Mouse (Mus musculus): ENCODE measurements around the gene Ugt1a6a. TPM values are rescaled to one million over a fixed set of nuclear protein-coding genes. Genes with fewer than 3 reads are reported as not detected.

The Ugt1a6a gene
- total RNA-seq, 2 experiments from 2014 or later, result 0.52 to 0.86 TPM

DNA sequence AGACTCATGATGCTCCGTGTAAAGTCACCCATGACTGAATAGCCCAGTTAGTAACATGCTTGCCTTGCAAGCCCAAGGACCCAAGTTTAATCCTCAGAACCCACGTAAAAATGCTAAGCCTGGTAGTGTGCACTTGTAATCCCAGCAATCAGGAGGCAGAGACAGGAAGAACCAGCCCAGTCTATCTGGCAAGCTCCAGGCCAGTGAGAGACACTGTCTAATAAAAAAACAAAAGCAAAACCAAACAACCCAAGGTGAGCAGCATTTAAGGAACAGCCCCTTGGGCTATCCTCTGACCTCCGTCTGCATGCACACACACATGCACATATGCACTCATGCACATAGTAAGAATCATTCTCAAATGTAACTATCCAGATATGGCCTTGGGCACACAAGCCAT is 95.0 kb downstream of the Ugt1a6a start:
- no peak for DNase-seq

DNA sequence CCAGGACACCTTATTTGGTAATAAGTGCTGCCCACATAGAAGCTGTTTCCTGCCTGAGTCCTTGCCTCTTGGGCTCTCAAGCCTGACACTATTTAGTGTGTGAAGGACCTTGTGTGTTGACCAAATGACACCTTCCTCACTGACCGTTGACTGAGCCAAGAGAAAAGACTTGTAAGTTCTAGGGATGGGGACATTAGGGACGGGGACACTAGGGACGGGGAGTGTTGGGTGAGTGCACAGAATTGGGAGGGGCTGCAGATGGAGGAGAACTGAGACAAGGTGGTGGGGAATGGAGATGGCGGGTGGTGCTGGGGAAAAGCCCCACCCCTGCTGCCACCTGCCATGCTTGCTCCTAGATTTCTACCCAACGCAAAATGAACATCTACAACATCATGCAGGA is 95.4 kb downstream of the Ugt1a6a start:
- DNase-seq, result no peak

DNA sequence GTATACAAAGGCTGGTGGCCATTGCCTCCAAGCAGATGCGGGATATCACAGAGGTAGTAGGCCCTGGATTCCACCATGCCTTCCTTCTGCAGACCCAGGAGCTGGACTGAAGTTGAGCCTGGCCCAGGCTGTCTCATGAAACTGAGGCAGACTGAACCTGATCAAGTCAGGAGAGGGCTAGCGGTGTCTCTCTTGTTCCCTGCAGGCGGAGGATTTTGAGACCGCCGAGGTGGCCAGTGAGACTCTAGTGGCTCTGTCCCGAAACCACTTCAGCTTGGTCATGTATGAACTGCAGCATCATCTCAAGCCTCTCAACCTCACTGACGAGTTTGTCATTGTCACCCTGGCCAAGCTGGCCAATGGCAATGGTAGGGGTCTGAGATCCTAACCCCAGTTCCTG is 95.8 kb downstream of the Ugt1a6a start:
- DNase-seq, result no peak

DNA sequence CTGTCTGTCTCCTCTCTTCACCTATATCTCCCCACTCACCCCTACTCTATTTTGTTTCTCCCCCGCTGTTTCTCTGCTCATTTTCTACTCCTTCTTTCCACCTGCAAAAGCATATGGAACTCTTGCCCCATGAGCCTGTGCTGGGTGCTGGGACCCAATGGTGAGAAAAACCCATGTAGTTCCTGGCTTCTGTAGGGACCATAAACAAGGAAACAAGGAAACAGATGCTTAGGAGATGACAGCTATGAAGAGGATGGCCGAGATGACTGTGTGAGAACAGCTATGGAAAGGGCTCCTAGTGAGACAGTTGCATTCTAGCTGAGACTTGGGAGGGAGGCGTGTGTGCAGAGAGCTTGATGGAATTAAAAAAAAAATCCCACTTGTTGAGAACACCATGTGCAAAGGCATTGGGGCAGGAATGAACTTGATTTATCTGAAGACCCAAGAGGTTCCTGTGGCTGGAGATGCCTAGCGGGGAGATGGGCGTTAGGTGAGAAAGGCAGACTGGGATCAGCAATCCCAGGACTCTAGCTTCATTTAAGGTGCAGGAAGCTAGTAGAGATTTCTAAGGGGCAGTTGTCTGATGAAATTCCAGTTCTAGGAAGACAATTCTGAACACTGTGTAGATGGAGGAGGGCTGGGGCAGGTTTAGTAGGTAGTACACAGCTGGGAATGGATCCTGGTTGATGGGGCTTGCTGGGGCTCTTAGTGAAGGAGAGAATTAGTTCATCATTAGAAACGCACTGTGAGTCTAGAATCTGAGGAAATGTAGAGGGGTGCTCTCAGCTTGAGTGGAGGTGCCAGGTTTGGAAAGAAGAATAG is 96.6 kb downstream of the Ugt1a6a start:
- DNase-seq, result no peak

DNA sequence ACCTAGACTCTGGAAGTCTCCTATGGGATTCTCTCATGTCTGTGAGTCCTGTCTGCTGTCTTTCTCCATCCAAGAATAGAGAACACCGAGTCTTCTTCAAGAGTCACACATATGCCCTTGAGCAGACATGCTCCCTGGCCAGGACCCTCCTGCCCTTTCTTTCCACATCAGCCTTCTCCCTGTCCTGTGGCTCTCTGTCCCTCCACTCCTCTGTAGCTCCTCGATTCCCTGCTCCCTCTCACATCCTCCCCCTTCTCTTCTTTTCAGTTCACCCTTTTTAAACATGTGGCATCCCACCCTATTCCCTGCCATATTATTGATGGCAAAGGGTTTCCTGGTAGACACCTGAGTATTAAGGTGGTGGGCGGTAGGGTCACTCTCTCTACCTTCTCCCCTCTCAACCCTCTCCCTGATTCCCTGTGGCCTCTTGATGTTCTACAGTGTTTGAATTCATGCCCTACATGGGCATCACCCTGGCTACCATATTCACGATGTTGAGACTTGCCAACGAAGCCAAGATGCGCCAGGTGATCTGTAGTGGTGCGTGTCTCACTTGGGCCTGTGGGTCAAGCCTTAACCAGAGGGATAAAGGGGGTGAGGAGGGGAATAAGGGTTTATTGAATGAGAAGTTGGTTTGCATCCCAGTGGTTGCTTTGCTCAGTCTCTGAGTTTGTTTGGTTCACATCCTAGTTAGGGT is 97.3 kb downstream of the Ugt1a6a start:
- DNase-seq, result no peak

DNA sequence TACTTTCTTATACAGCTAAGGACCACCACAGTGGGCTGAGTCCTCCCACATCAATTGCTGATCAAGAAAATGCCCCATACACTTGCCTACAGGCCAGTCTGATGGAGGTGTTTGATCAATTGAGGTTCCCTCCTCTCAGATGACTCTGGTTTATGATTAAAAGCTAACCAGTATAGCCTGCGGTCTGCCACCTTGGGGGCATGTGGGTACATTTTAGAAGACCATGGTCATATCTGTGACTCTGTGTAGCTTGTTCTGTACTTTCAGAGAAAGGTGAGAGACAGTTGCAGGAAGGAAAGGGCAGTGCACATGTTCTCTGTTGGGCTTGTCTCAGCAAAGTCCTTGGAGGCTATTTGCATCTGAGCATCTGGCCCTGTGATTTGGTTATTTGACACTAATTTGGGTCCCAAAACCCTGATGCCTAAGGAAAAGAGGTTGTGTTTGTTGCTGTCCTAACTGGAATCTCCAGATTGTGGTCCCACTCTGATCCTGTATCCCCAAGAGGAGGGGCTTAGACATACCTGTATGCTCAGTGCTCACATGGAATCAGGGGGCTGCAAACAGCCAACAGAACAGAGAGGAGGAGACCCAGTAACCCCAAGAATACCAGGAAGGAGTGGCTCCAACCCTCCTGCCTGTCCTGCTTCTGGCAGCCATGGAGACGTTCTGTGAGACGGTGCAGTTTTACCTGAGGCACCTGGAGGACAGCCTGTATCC is 98.2 kb downstream of the Ugt1a6a start:
- DNase-seq, result no peak

DNA sequence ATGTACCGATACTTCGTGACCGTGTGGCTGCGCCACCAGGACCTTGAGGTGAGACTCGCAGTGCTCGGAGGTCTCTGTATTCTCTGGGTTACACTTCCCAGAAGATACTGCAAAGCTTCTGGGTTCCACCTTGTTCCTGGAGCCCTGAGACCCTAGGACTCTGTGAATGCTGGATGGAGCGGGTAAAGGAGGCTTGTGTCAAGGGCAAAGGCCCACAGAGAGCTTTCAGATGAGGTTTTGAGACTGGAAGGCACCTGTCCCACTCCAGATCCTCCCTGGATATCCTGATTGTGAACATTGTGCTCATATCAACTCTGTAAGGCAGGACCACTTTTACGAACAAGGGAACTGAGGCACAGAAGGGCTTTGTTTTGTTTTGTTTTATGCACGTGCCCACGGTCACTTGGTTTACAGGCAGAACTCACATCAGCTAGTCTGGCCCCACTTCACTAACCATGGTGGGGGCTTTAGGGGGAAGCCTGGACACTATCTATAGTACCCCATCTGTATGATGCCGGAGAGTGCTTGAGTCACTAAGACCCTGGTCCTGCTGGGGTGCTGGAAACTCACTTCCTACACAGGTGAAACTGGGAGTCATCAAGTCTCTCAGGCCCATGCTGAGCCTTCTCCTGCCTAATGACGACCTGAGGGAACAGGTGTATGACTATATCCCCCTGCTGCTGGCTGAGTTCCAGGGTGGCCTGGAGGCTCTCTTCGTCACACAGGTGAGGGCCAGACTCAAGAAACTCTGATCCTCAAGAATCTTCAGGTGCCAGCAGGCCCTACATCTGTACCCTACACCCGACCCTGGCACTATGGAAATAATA is 99.0 kb downstream of the Ugt1a6a start:
- DNase-seq, result no peak

DNA sequence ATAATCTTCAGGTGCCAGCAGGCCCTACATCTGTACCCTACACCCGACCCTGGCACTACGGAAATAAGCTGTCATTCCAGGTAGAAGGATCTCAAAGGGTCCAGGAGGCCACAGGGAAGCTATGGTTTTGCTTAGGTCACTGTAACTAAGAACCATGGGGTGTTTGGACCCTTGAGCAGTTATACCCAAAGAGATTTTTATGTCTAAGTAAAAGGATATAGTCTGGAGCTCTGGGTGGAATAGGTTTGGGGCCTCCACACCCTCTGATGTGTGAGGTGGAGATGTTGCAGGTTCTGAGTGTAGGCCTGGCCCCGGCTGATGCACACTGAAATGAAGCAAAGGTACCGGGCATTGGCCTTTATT is 99.6 kb downstream of the Ugt1a6a start:
- no peak for DNase-seq

DNA sequence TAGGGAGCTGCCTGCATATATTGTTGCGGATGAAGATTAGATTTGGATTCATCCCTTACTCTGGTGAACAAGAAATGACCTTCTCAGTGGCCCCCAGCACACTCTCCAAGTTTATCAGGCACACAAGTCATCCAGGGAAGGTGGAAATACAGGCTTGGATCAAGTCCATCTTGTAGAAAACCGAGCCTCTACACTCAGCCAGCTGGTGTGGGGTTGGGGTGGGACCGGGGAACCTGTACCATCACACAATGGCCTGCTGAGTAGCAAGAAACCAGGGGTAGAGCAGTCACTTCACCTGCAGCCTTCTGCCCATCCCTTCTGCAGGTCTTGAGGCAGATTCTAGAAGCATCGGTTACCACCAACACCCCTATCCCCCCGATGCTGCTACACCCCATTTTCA is 100.0 kb downstream of the Ugt1a6a start:
- DNase-seq, result no peak

DNA sequence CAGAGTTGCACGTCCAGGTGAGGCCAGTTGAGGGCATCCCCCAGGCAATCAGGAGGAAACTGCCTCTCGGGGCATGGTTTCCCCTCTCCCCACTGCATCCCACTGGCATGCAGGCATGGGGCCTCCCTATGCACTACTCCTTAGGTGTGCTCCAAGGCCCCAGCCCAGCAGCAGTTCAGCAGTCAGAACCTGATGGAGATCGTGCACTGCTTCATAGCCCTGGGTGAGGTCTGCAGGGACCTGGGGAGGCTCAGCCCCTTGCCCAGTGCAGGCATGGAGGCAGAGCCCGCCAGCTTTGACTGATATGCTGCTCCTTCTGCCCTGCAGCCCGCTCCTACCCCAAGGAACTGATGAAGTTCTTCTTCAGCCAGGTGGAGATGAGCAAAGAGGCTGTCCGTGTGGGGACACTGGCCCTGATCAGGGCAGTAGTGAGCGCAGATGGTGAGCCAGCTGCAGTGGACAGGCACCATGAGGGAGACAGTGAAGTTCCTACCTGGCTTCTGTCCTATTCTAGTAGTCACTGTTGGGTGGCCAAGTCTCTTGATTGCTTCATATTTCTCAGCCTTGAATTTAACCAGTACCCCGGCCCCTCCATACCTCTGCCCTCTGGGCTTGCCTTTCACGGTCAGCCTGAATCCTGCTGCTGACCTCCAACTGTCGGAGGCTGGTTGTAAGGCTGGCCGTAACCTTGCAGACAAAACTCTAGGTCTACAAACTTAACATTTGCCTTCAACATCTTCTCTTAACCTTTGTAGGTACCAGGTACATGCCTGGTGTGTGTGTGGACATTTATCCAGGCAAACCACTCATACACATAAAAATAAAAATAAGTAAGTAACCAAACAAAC is 100.7 kb downstream of the Ugt1a6a start:
- DNase-seq, result peak in 1 of 2 experiments; percentile 2

DNA sequence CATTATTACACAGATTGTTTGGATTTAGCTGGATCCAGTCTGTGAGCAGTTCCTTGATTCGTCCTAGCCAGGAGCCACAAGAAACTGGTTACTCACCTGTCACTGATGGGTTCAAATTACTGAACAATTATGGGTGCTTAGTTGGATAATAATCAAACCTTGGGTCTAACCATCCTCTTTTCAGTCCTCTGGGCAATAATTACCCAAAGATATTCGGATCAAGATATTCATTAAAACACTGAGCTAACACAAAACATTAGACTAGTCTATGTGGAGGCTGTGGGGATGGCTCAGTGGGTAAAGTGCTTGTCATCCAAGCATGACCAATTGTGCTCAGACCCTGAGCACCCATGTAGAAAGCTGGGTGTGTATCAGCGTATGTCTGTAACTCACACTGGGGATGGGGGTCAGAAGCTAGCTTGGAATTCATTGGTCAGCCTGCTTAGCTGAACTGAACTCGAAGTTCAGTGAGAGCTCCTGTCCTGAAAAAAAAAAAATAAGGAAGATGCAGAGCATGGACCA is 101.3 kb downstream of the Ugt1a6a start:
- no peak for DNase-seq

DNA sequence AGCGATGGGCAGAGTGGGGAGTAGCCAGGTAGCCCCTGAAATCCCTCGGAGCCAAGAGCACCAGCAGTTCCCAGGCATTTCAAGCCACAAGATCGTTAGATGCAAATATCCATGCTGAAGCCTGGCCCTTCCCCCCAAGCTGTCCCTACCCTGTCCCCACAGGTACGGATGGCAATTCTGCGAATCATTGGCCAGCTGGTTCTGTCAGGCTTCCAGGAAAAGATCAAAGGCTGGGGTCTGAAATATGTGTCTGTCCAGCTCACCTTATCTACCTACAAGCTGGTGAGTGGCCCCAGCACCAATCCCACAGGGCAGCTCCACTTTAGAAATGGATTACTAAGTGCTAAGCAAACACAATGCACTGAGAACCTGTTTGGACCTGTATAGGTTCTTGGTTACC is 102.7 kb downstream of the Ugt1a6a start:
- no peak for DNase-seq

DNA sequence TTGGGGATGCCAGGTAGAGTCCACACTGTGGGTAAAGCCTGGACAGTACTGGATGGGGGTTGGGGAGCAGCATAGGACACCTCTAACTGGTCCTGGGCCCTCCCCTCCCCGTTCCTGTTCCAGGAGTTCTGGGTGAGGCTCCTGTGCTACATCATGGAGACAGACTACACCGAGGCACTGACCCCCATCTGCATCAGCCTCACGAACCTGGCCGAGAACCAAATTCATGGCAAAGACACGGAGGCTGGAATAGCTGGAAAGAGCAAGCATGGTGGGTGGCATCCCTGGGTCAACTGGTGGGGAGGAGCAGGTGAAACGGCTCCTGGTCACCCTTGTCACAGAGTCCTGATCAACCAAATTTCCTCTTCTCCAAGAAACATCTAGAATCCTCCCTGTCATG is 104.2 kb downstream of the Ugt1a6a start:
- no peak for DNase-seq

DNA sequence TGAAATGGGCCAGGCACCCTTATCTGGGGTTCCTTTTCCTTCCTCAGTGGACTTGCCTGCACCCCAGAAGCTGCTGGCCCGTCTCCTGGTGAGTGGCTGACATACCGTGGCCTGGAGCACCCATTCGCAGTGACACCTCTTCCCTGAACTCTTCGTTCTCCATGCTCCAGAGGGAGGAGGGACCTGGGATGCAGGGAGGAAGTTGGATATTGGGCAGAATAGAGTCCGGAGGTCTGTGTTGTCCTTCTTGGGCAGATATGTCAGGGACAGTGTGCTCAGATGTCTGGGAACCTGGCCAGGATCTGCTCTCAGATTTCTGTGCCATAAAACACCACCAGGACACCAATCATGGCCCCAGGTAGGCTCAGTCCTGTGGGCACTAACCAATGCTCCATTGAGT is 105.5 kb downstream of the Ugt1a6a start:
- no peak for DNase-seq

DNA sequence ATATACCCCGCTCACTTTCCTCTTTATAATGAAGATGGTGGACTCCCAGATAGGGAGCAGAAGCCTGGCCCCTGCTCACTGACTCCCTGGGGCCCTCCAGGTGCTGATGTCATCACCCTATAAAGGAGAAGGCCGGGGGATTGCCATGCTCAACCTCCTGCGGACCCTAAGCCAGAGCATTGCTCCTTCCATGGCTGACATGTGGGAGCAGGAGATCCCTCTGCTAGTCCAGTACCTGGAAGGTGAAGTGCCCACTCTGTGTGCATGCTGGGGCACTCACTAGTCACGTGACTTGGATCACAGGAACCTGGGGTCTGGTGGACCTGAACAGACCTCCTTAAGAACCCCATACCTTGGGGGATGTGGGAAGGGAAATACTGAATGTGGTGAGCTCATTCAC is 106.0 kb downstream of the Ugt1a6a start:
- DNase-seq, result no peak

DNA sequence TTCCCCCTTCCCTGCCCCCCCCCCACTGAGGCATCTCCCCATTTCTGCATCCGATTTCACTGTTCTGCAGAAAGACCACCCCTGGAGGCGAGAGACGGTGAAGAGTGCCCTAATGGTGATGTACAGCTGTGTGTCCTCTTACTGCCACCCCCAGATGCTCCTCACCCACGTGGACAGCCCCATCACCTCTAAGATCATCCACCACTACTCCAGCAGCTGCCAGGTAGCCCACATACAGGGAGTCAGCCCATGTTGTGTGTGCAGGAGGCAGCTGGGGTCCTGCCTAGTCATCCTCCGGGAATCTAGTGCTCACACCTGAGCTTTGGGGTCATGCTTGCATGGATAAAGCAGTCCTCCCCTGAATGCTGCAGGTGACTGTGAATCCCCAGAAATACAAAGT is 109.3 kb downstream of the Ugt1a6a start:
- DNase-seq, result no peak

DNA sequence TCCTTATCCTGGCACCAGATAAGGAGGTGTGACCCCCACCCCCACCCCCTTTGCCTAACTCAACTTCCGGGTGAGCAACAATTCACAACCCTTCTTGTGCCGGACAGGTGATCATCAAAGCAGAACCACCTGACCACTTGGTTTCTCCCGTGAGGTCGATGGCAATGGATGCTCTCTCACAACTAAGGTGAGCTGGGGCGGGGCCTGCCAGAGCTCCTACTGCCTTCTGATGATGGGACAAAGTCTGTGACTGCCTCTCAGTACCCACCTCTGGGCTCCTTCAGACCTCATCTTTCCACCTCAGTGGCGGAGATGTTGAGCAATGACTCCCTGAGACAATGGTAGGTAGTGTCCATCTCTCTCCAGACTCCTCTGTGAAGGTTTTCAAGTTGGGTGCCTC is 111.3 kb downstream of the Ugt1a6a start:
- no peak for DNase-seq

DNA sequence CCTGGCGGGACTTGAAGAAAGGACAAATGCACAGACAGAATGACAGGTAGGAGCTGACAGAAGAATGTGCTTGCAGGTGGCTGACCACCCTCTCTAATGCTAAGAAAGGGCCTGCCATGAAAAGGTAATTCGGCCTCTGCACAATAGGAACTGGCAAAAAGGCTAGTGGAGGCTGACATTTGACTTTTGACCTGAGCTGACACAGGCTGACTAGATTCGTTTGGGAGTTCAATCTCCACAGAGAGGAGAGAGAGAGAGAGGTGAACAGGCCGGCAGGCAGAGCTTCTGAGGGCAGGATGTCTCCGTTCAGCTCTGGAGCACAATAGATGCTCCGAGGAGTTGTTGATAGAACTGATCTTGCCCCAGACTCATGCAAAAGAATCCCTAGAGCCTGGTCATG is 111.8 kb downstream of the Ugt1a6a start:
- no peak for DNase-seq

DNA sequence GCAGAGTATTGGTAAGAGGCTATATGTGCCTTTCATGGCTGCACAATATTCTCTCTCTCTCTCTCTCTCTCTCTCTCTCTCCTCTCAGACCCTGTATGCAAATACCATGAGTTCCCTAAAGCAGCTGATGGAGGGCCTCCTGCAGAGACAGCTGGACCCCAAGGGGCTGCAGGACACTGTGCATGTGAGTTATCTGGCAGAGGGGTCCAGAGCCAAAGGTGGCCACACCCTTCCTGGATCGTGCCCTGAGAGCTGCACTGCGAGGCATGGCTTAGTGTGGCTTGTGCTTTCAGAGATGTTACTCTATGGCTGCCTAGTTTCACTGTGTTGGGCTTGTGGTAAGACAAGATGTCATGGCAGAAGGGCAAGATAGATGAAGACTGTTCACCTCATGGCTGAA is 113.1 kb downstream of the Ugt1a6a start:
- no peak for DNase-seq

DNA sequence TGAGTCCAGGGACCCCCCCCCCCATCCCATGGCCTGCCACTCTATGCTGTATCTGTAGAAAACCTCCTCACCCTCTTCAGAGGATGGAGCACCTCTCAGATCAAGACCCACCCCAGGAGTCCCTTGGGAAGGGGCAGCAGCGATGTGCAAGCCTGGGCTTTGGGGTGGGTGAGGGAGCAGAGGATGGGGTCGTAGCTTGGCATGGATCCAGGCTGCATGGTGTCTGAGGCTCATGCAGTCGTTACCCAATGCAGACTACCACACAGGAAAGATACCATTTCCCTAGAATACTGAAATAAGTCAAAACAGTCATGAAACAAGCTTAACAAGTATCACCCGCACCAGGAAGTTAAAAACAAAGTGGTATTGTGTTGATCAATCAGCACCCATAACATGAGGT is 114.0 kb downstream of the Ugt1a6a start:
- no peak for DNase-seq

DNA sequence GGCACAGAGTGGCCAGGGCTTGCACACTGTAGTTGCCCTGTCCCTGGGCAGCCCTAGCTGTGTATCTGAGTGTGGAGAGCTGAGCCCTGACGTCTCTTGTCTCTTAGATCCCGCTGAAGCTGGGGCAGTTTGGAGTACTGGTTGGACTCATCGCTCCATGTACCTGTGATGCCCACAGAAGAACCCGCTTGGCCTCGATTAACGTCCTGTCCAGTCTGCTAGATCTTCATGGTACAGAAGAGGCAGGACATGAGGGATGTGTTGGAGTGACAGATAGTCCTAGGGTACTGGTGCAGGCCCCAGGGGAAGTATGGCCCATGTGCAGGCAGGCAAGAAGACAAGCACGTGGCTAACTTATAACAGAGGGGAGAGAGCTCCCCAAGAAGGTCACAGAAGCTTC is 115.0 kb downstream of the Ugt1a6a start:
- no peak for DNase-seq

DNA sequence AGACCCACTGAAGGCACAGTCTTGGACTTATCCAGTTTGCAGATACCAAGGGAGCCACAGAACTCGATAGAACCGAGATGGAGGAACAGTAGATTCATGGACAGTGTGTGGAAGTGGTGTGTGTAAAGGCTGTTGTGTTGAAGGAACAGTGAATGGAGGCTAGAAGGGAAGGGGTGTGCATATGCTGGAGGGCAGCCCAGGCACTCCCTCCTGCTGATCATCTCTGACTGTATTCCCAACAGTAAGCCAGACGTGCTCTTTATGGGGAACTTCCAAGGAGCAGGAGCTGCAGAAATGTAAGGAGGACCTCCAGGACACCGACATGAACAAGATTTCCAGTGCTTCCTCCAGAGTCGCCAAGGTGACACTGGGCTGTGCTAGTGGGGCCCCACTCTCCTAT is 115.4 kb downstream of the Ugt1a6a start:
- no peak for DNase-seq
